Mouse (Mus musculus) cerebellum, adult 11 months (tissue): ENCODE measurements around the gene Mgmt.

Experiments used
- DNase-seq: peaks from one replicate; pipeline ENCODE4 v3.0.0; 2022

The Mgmt gene

DNA sequence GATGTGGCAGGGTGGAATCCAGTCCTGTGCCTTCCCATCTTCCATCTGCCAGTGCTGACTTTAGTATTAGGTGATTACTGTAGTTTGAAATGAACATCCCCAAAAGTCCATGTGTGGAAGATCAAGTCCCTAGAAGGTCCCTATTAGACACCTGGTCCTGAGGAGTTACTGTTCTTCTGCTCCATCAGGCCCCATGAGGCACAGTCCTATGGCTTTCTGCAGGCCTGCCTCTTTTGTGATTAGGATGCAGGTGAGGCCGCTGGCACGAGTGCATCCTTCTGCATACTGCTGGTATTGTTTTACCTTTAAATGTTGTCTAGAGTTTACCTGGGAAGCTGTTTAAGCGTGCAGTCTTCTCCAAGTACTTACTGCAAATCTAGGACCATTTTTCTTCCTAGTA lies 21.6 kb downstream of the Mgmt start:
- DNase-seq: no peak

- DNase-seq: no peak
These were observed 26.8 kb downstream of the Mgmt start for GRCm38 (mm10) chr7:136920976-136921755.

GRCm38 (mm10) chr7:136922230-136922629 lies 27.8 kb downstream of the Mgmt start:
- DNase-seq: no peak

GRCm38 (mm10) chr7:136924610-136925260 lies 30.3 kb downstream of the Mgmt start:
- no peak for DNase-seq

- no peak for DNase-seq
These were observed 31.8 kb downstream of the Mgmt start for GRCm38 (mm10) chr7:136926178-136926577.

GRCm38 (mm10) chr7:136930451-136930850 lies 36.0 kb downstream of the Mgmt start:
- no peak for DNase-seq

GRCm38 (mm10) chr7:136933367-136933766 lies 39.0 kb downstream of the Mgmt start:
- no peak for DNase-seq

GRCm38 (mm10) chr7:136934336-136934735 lies 39.9 kb downstream of the Mgmt start:
- DNase-seq: no peak

- no peak for DNase-seq
These were observed 40.4 kb downstream of the Mgmt start for GRCm38 (mm10) chr7:136934784-136935183.

DNA sequence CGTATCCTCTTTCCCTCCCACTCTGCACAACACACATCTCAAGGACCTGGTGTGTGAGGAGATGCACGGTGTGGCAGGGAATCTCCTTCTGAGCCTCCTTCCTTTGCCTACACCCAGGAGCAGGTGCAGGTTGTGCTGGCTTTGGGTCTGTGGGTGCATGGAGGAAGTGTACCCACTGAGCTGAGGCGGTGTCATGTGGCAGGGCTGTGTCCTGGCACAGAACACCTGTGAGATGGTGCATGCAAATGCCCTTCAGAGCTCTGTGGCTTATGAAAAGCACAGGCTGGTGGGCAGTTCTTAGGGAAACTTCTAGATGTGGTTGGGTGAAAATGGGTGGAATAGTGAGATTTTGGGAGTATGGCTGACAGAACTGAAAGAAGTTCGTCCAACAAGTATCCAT lies 44.0 kb downstream of the Mgmt start:
- no peak for DNase-seq

DNA sequence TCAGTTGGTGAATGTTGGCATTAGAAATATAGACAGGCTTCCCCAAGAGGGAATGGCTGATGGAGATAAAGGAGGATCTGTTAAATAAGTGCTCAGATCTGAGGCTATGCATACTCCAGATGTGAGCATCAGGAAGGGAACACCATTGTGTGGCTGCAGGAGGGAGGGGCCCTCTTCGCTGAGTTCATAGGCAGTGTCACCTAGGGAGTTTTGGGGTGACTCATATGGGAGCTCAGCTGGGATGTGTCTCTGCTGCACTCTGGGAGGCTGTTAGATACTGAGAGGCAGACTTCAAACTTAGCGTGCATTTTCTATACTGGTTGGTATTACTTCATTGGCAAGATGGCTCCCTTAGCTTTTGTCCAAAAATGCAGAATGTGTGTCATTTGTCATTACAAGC lies 48.0 kb downstream of the Mgmt start:
- DNase-seq: no peak

GRCm38 (mm10) chr7:136943886-136944285 lies 49.5 kb downstream of the Mgmt start:
- DNase-seq: no peak

GRCm38 (mm10) chr7:136945697-136946096 lies 51.3 kb downstream of the Mgmt start:
- no peak for DNase-seq

DNA sequence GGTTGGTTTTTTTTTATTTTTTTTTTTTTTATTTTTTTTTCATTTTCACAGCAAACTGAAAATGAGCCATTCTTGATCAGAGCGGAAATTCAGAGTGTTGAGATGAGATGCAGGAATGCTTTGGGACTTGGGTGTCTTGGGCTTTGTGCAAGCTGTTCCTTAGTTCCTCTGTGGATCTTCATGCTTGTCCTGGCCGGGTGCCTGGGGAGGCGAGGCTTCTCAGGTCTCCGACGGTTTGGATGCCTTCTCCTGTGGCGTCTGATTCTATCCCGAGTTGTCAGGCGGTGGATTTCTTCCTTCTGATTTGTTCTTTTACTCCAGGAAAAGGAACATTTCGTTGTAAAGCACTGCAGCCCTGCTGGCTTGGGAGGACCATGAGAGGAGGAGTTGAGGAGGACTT lies 51.7 kb downstream of the Mgmt start:
- DNase-seq: no peak

DNA sequence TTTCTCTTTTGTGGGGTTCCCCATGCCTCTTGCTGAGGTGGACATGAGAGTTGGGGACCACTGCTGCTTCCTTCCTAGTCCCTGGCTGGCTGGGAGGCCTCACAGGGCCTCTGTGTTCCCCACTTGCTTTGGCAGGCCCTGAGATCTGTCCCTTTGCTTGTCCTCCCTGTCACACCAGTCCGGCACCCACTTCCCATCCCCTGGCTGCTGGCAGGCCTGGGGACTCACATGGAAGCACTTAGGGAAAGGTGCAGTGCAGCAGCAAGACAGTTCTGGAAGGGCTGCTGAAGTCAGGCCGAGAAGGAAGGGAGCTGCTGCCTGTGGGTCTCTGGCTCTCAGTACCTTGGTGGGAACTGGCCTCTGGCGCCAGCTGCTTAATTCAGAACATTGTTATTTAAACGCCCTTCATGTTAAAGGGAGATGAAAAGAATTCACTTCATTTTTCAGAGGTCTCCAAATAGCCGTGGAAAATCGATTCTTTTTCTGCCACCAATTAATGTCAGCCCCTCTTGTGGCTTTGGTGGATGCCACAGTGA lies 53.9 kb downstream of the Mgmt start:
- DNase-seq: no peak

GRCm38 (mm10) chr7:136952608-136953007 lies 58.2 kb downstream of the Mgmt start:
- DNase-seq: no peak

- DNase-seq: no peak
These were observed 58.8 kb downstream of the Mgmt start for GRCm38 (mm10) chr7:136953251-136953650.

GRCm38 (mm10) chr7:136972361-136972760 lies 77.9 kb downstream of the Mgmt start:
- DNase-seq: no peak

GRCm38 (mm10) chr7:136975001-136975400 lies 80.6 kb downstream of the Mgmt start:
- no peak for DNase-seq

GRCm38 (mm10) chr7:136997456-136997855 lies 103.0 kb downstream of the Mgmt start:
- DNase-seq: no peak

DNA sequence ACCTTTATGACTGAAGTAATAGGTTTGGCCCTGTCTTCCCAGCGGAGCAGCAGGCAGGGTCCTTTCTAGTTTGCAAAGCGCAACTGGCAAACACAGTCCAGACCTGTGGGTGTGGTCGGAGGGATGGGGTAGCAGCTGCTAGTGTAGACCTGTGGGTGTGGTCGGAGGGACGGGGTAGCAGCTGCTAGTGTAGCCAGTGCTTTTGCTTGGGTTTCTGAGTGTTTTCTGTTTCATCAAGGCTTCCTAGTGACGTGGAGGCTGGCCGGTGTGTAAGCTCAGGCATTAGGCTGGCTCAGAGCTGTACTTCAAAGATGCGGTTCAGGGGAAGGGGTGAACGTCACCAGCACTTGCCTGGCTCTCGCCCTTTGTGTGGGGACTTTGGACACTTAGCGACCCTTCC lies 106.3 kb downstream of the Mgmt start:
- no peak for DNase-seq

GRCm38 (mm10) chr7:137001215-137001614 lies 106.8 kb downstream of the Mgmt start:
- DNase-seq: no peak

- no peak for DNase-seq
These were observed 107.4 kb downstream of the Mgmt start for GRCm38 (mm10) chr7:137001783-137002182.

DNA sequence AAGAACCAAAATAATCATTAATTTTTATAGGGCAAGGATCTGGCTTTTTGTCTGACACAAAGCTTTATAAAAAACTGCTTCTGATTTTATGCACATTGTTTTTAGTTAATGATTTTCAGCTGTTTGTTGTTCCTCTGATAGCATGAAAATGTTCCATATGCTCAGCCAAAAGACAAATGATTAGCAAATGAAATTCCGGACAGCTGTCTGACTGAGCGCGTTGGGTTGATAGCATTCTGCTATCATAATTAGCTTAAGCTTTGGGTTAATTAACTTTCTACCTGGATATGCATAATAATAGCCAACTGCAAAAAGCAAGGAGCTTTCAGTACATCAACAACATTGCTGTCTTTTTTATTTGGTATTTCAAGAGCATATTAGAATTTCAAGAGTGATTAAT lies 108.0 kb downstream of the Mgmt start:
- no peak for DNase-seq
